Mouse (Mus musculus): ENCODE data around the gene Smurf1. TPM values are rescaled to one million over a fixed set of nuclear protein-coding genes. Genes with fewer than 3 reads are reported as not detected.

Gene Smurf1
- polyA plus RNA-seq, 1 experiment from 2014 or later, result 18.1 TPM

GRCm38 (mm10) chr5:144915828-144916227 lies 49.8 kb downstream of the Smurf1 start:
- H3K36me3 ChIP-seq (ENCODE audit: control insufficient read depth, insufficient read depth, low read length), result no peaks in the 10 kb centered on the region
- H3K9ac ChIP-seq (ENCODE audit: low read depth, low read length), result no peak overlapping the region
- WGBS, result 90% methylated on average over 5 of the region's 5 CpGs
- H3K4me1 ChIP-seq (replicated peaks; ENCODE audit: control insufficient read depth, insufficient read depth, low read length), result no peaks in the 10 kb centered on the region
- no peak overlapping the region for H3K27ac ChIP-seq (ENCODE audit: low read depth, low read length)
- no peaks in the 10 kb centered on the region for H3K9me3 ChIP-seq (ENCODE audit: control insufficient read depth, low read length)
- no peak for ATAC-seq (ENCODE audit: low FRiP score)
- H3K4me2 ChIP-seq (replicated peaks; ENCODE audit: low read depth, low read length), result no peak overlapping the region
- no peaks in the 10 kb centered on the region for H3K27me3 ChIP-seq (ENCODE audit: control insufficient read depth, insufficient read depth, low read length)
- DNase-seq (ENCODE audit: low spot score), result no peak
- H3K4me3 ChIP-seq (ENCODE audit: low read depth, low read length), result no peak overlapping the region

GRCm38 (mm10) chr5:144914433-144914906 lies 51.2 kb downstream of the Smurf1 start:
- Histone ChIP-seq H3K4me3 (ENCODE audit: low read depth, low read length) (no peak overlapping the region), H3K4me2 (replicated peaks; ENCODE audit: low read depth, low read length) (no peak overlapping the region), H3K36me3 (ENCODE audit: control insufficient read depth, insufficient read depth, low read length) (no peaks in the 10 kb centered on the region), H3K9me3 (ENCODE audit: control insufficient read depth, low read length) (no peaks in the 10 kb centered on the region), H3K27me3 (ENCODE audit: control insufficient read depth, insufficient read depth, low read length) (no peaks in the 10 kb centered on the region), H3K4me1 (replicated peaks; ENCODE audit: control insufficient read depth, insufficient read depth, low read length) (no peaks in the 10 kb centered on the region), H3K9ac (ENCODE audit: low read depth, low read length) (no peak overlapping the region), H3K27ac (ENCODE audit: low read depth, low read length) (no peak overlapping the region)
- 46% methylated on average over 7 of the region's 7 CpGs for WGBS
- ATAC-seq (ENCODE audit: low FRiP score), result no peak
- DNase-seq (ENCODE audit: low spot score), result no peak

DNA sequence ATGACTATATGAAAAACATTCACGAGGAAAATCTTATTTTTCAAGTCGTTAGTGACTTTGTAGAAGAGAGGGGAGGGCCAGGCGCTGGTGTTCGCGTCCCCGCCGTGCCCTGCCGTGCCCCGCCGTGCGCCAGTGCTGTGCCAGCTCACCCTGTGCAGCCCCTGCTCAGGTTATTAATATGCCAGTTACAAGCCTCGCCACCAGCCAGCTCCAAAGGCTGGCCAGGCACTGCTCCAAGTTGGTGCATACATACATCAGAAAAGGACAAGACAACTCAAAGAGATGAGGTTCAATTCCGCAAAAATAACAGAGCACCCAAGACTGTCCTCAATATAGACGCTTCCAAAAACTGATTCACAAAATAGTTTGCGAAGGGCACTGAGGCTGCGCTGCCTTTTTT lies 51.7 kb downstream of the Smurf1 start:
- DNase-seq (ENCODE audit: low spot score), result no peak

DNA sequence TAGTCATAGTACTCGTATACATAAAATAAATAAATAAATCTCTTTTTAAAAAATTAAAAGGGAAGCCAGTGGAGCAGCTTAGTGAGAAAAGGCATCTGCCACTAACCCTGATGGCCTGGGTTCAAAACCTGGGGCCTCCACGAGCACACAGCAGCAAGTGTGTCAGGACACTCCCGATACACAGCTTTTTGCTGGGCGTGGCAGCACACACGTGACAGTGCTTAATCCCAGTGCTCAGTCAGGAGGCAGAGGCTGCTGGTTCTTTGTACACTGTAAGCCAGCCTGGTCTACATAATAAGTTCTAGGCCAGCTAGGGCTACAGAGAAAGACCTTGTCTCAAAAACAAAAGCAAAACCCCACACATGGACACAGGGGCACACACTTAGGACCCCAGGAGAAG lies 52.3 kb downstream of the Smurf1 start:
- no peak for DNase-seq (ENCODE audit: low spot score)
- no peak overlapping the region for H3K9ac ChIP-seq (ENCODE audit: low read depth, low read length)
- H3K27ac ChIP-seq (ENCODE audit: low read depth, low read length), result no peak overlapping the region
- H3K4me2 ChIP-seq (replicated peaks; ENCODE audit: low read depth, low read length), result no peak overlapping the region
- no peaks in the 10 kb centered on the region for H3K27me3 ChIP-seq (ENCODE audit: control insufficient read depth, insufficient read depth, low read length)
- no peak overlapping the region for H3K4me3 ChIP-seq (ENCODE audit: low read depth, low read length)
- no peaks in the 10 kb centered on the region for H3K4me1 ChIP-seq (replicated peaks; ENCODE audit: control insufficient read depth, insufficient read depth, low read length)
- no peak for ATAC-seq (ENCODE audit: low FRiP score)
- H3K9me3 ChIP-seq (ENCODE audit: control insufficient read depth, low read length), result no peaks in the 10 kb centered on the region
- 83% methylated on average over 5 of the region's 5 CpGs for WGBS
- no peaks in the 10 kb centered on the region for H3K36me3 ChIP-seq (ENCODE audit: control insufficient read depth, insufficient read depth, low read length)

More for the DNA sequence above, 51.7 kb downstream of the Smurf1 start:
- ATAC-seq (ENCODE audit: low FRiP score), result no peak
- H3K4me1 ChIP-seq (replicated peaks; ENCODE audit: control insufficient read depth, insufficient read depth, low read length), result no peaks in the 10 kb centered on the region
- no peak overlapping the region for H3K4me3 ChIP-seq (ENCODE audit: low read depth, low read length)
- WGBS, result 93% methylated on average over 16 of the region's 16 CpGs
- H3K27ac ChIP-seq (ENCODE audit: low read depth, low read length), result no peak overlapping the region
- H3K4me2 ChIP-seq (replicated peaks; ENCODE audit: low read depth, low read length), result no peak overlapping the region
- no peak overlapping the region for H3K9ac ChIP-seq (ENCODE audit: low read depth, low read length)
- no peaks in the 10 kb centered on the region for H3K36me3 ChIP-seq (ENCODE audit: control insufficient read depth, insufficient read depth, low read length)
- no peaks in the 10 kb centered on the region for H3K27me3 ChIP-seq (ENCODE audit: control insufficient read depth, insufficient read depth, low read length)
- no peaks in the 10 kb centered on the region for H3K9me3 ChIP-seq (ENCODE audit: control insufficient read depth, low read length)

- H3K4me3 ChIP-seq (ENCODE audit: low read depth, low read length), result no peak overlapping the region
- no peaks in the 10 kb centered on the region for H3K36me3 ChIP-seq (ENCODE audit: control insufficient read depth, insufficient read depth, low read length)
- WGBS, result 50% methylated on average over 7 of the region's 7 CpGs
- H3K9me3 ChIP-seq (ENCODE audit: control insufficient read depth, low read length), result no peaks in the 10 kb centered on the region
- H3K4me2 ChIP-seq (replicated peaks; ENCODE audit: low read depth, low read length), result no peak overlapping the region
- no peak overlapping the region for H3K9ac ChIP-seq (ENCODE audit: low read depth, low read length)
- ATAC-seq (ENCODE audit: low FRiP score), result no peak
- no peak for DNase-seq (ENCODE audit: low spot score)
- no peaks in the 10 kb centered on the region for H3K27me3 ChIP-seq (ENCODE audit: control insufficient read depth, insufficient read depth, low read length)
- H3K27ac ChIP-seq (ENCODE audit: low read depth, low read length), result no peak overlapping the region
- H3K4me1 ChIP-seq (replicated peaks; ENCODE audit: control insufficient read depth, insufficient read depth, low read length), result no peaks in the 10 kb centered on the region
Measured at GRCm38 (mm10) chr5:144912519-144913310, 52.9 kb downstream of the Smurf1 start.

DNA sequence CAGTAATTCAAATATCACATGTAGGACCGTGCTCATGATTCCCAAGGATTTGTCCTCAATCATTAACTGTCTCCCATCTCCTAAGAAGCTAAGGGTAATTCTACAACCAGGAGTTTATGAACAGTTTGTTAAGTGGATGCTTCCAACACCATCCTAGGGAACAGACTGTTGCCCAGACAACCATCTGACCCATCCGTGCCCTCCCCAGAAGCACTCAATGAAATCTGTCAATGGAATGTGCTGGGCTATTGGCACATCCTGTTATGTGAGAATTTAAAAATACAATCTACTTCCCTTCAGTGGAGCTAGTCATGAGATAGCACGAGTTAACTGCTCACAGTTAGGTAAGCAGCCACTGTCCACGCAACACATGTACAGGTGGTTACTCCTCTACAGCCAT lies 56.1 kb downstream of the Smurf1 start:
- H3K9ac ChIP-seq (ENCODE audit: low read depth, low read length), result no peak overlapping the region
- H3K27me3 ChIP-seq (ENCODE audit: control insufficient read depth, insufficient read depth, low read length), result no peaks in the 10 kb centered on the region
- no peaks in the 10 kb centered on the region for H3K9me3 ChIP-seq (ENCODE audit: control insufficient read depth, low read length)
- H3K36me3 ChIP-seq (ENCODE audit: control insufficient read depth, insufficient read depth, low read length), result no peaks in the 10 kb centered on the region
- no peaks in the 10 kb centered on the region for H3K4me1 ChIP-seq (replicated peaks; ENCODE audit: control insufficient read depth, insufficient read depth, low read length)
- no peak overlapping the region for H3K4me2 ChIP-seq (replicated peaks; ENCODE audit: low read depth, low read length)
- 76% methylated on average over 4 of the region's 4 CpGs for WGBS
- H3K27ac ChIP-seq (ENCODE audit: low read depth, low read length), result no peak overlapping the region
- no peak overlapping the region for H3K4me3 ChIP-seq (ENCODE audit: low read depth, low read length)
- DNase-seq (ENCODE audit: low spot score) (no peak), ATAC-seq (ENCODE audit: low FRiP score) (no peak)

GRCm38 (mm10) chr5:144907591-144907990 lies 58.1 kb downstream of the Smurf1 start:
- Histone ChIP-seq H3K4me2 (replicated peaks; ENCODE audit: low read depth, low read length) (no peak overlapping the region), H3K36me3 (ENCODE audit: control insufficient read depth, insufficient read depth, low read length) (no peaks in the 10 kb centered on the region), H3K9me3 (ENCODE audit: control insufficient read depth, low read length) (no peaks in the 10 kb centered on the region), H3K9ac (ENCODE audit: low read depth, low read length) (no peak overlapping the region), H3K4me1 (replicated peaks; ENCODE audit: control insufficient read depth, insufficient read depth, low read length) (no peaks in the 10 kb centered on the region), H3K4me3 (ENCODE audit: low read depth, low read length) (no peak overlapping the region), H3K27ac (ENCODE audit: low read depth, low read length) (no peak overlapping the region), H3K27me3 (ENCODE audit: control insufficient read depth, insufficient read depth, low read length) (no peaks in the 10 kb centered on the region)
- DNase-seq (ENCODE audit: low spot score), result no peak
- WGBS, result 66% methylated on average over 2 of the region's 2 CpGs
- ATAC-seq (ENCODE audit: low FRiP score), result no peak

DNA sequence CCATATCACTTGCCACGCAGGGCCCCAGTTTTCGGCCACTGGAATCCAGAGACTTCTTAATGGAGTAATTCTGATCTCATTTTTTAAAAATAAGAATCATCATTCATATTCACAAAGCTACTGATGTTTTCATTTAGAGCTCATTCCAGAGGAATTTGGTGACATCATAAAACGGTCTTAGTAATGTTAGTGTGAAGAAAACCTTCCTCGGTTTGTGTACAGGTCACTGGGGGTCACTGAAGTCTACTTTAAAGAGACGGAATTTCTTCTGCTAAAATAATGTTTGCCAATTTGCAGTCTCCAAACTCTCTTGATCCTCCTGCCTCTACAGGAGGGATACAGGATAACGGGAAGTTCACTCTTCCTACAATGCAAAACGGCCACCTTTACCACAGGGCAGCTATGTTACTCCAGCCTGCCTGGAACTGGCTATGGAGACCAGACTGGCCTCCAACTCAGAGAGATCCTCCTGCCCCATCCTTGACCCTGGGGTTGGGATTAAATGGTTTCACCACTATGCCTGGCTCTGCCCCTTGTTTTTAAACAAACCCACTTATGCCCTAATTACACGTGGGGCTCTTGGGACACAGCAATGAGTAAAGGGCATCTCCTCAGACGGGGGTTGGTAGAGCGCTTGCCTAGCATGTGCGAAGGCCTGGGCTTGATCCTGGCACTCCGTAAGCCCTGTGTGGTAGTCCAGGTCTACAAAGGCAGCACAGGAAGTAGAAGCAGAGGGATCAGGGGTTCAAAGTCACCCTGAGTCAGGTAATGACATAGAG lies 61.1 kb downstream of the Smurf1 start:
- 0 out of 2 replicates have a peak, but pooled peaks cover 5% of the 10 kb centered on the region for H3K36me3 ChIP-seq (ENCODE audit: control insufficient read depth, insufficient read depth, low read length)
- no peaks in the 10 kb centered on the region for H3K9me3 ChIP-seq (ENCODE audit: control insufficient read depth, low read length)
- H3K27me3 ChIP-seq (ENCODE audit: control insufficient read depth, insufficient read depth, low read length), result no peaks in the 10 kb centered on the region
- H3K4me1 ChIP-seq (replicated peaks; ENCODE audit: control insufficient read depth, insufficient read depth, low read length), result no peaks in the 10 kb centered on the region
- no peak overlapping the region for H3K4me3 ChIP-seq (ENCODE audit: low read depth, low read length)
- H3K27ac ChIP-seq (ENCODE audit: low read depth, low read length), result no peak overlapping the region
- DNase-seq (ENCODE audit: low spot score) (no peak), ATAC-seq (ENCODE audit: low FRiP score) (no peak)
- H3K9ac ChIP-seq (ENCODE audit: low read depth, low read length), result no peak overlapping the region
- H3K4me2 ChIP-seq (replicated peaks; ENCODE audit: low read depth, low read length), result no peak overlapping the region
- WGBS, result 83% methylated on average over 12 of the region's 12 CpGs

Measured in hindbrain, embryonic 11.5 days (tissue).